Mouse (Mus musculus) hindbrain, embryonic 16.5 days (tissue): Measurements from ENCODE around the gene Zfp882. TPM values are rescaled to one million over a fixed set of nuclear protein-coding genes. Genes with fewer than 3 reads are reported as not detected.

Source experiments
- ATAC-seq: fragments of 200-750 bp; cut with Nextera tagmentation; 2 replicates; pipeline ENCODE4 v1.8.0; 2017; ENCODE audit warnings: moderate TSS enrichment, moderate library complexity
- H3K27ac ChIP-seq: fragments of 300-500 bp; sonication (generic); 2 replicates; pipeline ENCODE4 v1.5.1; 2014; ENCODE audit warnings: low read depth, mild to moderate bottlenecking, control low read depth, low read length, moderate library complexity
- H3K27me3 ChIP-seq: fragments of 300-500 bp; sonication (generic); replicated peaks from 2 replicates; pipeline ENCODE4 v1.6.1; 2014; ENCODE audit warnings: low read length; ENCODE audit not compliant: control insufficient read depth, insufficient read depth
- H3K36me3 ChIP-seq: fragments of 300-500 bp; sonication (generic); 2 replicates; pipeline ENCODE4 v1.6.1; 2014; ENCODE audit warnings: mild to moderate bottlenecking, low read length, moderate library complexity, mixed read lengths; ENCODE audit not compliant: control insufficient read depth, insufficient read depth
- H3K4me1 ChIP-seq: fragments of 300-500 bp; sonication (generic); 2 replicates; pipeline ENCODE4 v1.6.1; 2014; ENCODE audit warnings: low read depth, low read length; ENCODE audit not compliant: control insufficient read depth, insufficient read depth
- H3K4me2 ChIP-seq: fragments of 300-500 bp; sonication (generic); 2 replicates; pipeline ENCODE4 v1.6.1; 2014; ENCODE audit warnings: mild to moderate bottlenecking, low read length, control low read depth, moderate library complexity
- H3K4me3 ChIP-seq: fragments of 300-500 bp; sonication (generic); 2 replicates; pipeline ENCODE4 v1.5.1; 2014; ENCODE audit warnings: mild to moderate bottlenecking, low read length, control low read depth, moderate library complexity
- H3K9ac ChIP-seq: fragments of 300-500 bp; sonication (generic); 2 replicates; pipeline ENCODE4 v1.6.1; 2014; ENCODE audit warnings: low read depth, mild to moderate bottlenecking, control low read depth, low read length, moderate library complexity
- H3K9me3 ChIP-seq: fragments of 300-500 bp; sonication (generic); 2 replicates; pipeline ENCODE4 v1.6.1; 2014; ENCODE audit warnings: mild to moderate bottlenecking, low read length, moderate library complexity; ENCODE audit not compliant: control insufficient read depth
- WGBS: fragments of 180-500 bp; shearing (Covaris S2); extraction: QIAGEN DNeasy Blood & Tissue Kit; methylation state at CpG from one replicate; pipeline ENCODE4 v1.1.7; 2014; 5-methylcytosine and 5-hydroxymethylcytosine counted together
- polyA plus RNA-seq: library from polyadenylated mRNA; unstranded; fragments of >200 nt; fragmentation: Nextera tagmentation; extraction: Ambion mirVana; gene quantifications from 2 replicates; pipeline ENCODE4 v1.2.1, GENCODE M21; 2015

Zfp882 gene
- polyA plus RNA-seq, 1 experiment from 2014 or later: 16.1 TPM

- no peak overlapping the region for H3K4me2 ChIP-seq
- H3K36me3 ChIP-seq: peaks cover 22% of the 10 kb centered on the region
- no peak for ATAC-seq
- 98% methylated on average over 2 of the region's 2 CpGs for WGBS
- H3K4me1 ChIP-seq: no peaks in the 10 kb centered on the region
- H3K9me3 ChIP-seq: no peaks in the 10 kb centered on the region
- H3K27ac ChIP-seq: no peak overlapping the region
- no peak overlapping the region for H3K9ac ChIP-seq
- H3K4me3 ChIP-seq: no peak overlapping the region
- H3K27me3 ChIP-seq: no peaks in the 10 kb centered on the region
Measured at GRCm38 (mm10) chr8:71965166-71965565, 56.8 kb downstream of the Zfp882 start.

Other genes with a start within 250 kb of the Zfp882 start
- gene Unc13a, start 236.9 kb upstream of the Zfp882 start, polyA plus RNA-seq: 22.4 and 23.1 TPM in 2 replicates
- gene Jak3, start 232.3 kb upstream of the Zfp882 start, polyA plus RNA-seq: 7.3 and 8.1 TPM in 2 replicates
- 1.2 and 1.5 TPM in 2 replicates for gene Insl3, start 219.4 kb upstream of the Zfp882 start, polyA plus RNA-seq
- 0.44 and 0.62 TPM in 2 replicates for gene B3gnt3, start 206.8 kb upstream of the Zfp882 start, polyA plus RNA-seq
- gene Fcho1, start 182.9 kb upstream of the Zfp882 start, polyA plus RNA-seq: 78.6 and 89.5 TPM in 2 replicates
- 7.3 and 7.6 TPM in 2 replicates for gene Zfp709, start 26.6 kb upstream of the Zfp882 start, polyA plus RNA-seq
- 33.3 and 34.6 TPM in 2 replicates for gene Zfp617, start within 50 bp of the Zfp882 start, polyA plus RNA-seq
- 16.8 and 18.5 TPM in 2 replicates for gene Zfp961, start 42.4 kb downstream of the Zfp882 start, polyA plus RNA-seq
- 0.88 and 0.92 TPM in 2 replicates for gene Cyp4f18, start 101.0 kb downstream of the Zfp882 start, polyA plus RNA-seq
- gene Olfr372, start 132.6 kb downstream of the Zfp882 start, polyA plus RNA-seq: not detected in 2 replicates
- not detected in 2 replicates for gene Olfr373, start 174.6 kb downstream of the Zfp882 start, polyA plus RNA-seq
- gene Olfr374, start 198.4 kb downstream of the Zfp882 start, polyA plus RNA-seq: 0.03 TPM in 1 of 2 replicates, not detected in the other
- gene Tpm4, start 226.4 kb downstream of the Zfp882 start, polyA plus RNA-seq: 174 and 197 TPM in 2 replicates